In the genomic region with DNA sequence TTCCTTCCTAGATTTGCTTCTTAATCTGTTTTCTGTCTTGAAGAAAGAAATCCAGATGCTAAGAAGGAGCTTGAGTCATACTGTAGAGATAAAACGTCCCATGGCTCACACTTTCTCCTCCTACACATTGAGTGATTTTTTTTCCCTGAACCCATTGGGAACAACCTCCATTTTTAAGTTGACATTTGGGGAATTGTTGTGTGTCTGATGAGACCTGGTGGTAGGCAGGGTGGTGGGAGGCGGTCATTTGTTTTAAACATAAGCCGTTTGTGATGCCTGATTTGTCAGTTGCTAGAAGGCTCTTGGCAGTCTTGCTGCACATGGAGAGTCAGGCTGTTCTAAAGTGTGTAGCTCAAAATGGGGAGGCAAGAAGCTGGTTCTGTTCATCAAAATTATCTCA, we compare ENCODE assay signal across 21 mouse cellular contexts.
A peak's percentile ranks its signal among the peaks of the same experiment; 100 is the strongest.
DNase-seq lines count a peak whose midpoint lies in the region; ATAC-seq and TF ChIP-seq lines count a peak whose summit lies in the region.
"Had no signal": no experiment of that assay in that cellular context is flagged by ENCODE, and none has a peak within 500 bp of the region (broad histone marks: within the 10 kb centered on the region; RNA-seq: fewer than 3 reads in every experiment).

No protein-coding gene starts in this region.

- intact Hi-C loops in left cerebral cortex, postnatal 25 days (cut with DNase I), result no loop called here

- H3K27ac ChIP-seq in midbrain, postnatal 0 days (ENCODE audit: low read depth, low read length), result no peak overlapping the region
- H3K27ac ChIP-seq: hindbrain, embryonic 10.5 days; limb, embryonic 15.5 days; midbrain, embryonic 15.5 days had no signal

- no peaks in the 10 kb centered on the region for H3K9me3 ChIP-seq in midbrain, postnatal 0 days (ENCODE audit: low read length)
- H3K9me3 ChIP-seq: hindbrain, embryonic 10.5 days; limb, embryonic 15.5 days; megakaryocyte, embryonic 14.5 days; midbrain, embryonic 15.5 days had no signal

- H3K4me3 ChIP-seq in midbrain, postnatal 0 days (ENCODE audit: low read depth, low read length), result no peak overlapping the region
- H3K4me3 ChIP-seq: erythroblast, embryonic 14.5 days; hindbrain, embryonic 10.5 days; limb, embryonic 15.5 days; megakaryocyte, embryonic 14.5 days; midbrain, embryonic 15.5 days had no signal

- peak; percentile 74 for DNase-seq in right cerebral cortex, adult 18-20 months
- no peak for DNase-seq in right cerebral cortex, postnatal 14 days
- DNase-seq in layer of hippocampus, adult 9-10 months (ENCODE audit: low spot score), result peak; percentile 26
- DNase-seq in left cerebral cortex, postnatal 25 days (ENCODE audit: low spot score in 2 of 2), result peak; percentile 37 to 92
- no peak for DNase-seq in midbrain, postnatal 0 days (ENCODE audit: low spot score)
- DNase-seq in kidney, postnatal 25 days, result no peak
- DNase-seq in spleen, adult 18-20 months, result no peak
- DNase-seq: cerebellum, postnatal 25 days; heart, adult 18-20 months; kidney, adult 2 months; kidney, postnatal 4 days; lung, postnatal 10 days; thymus, adult 2 months had no signal

- no peak for ATAC-seq in midbrain, postnatal 0 days (ENCODE audit: low FRiP score)
- ATAC-seq: activated CD4-positive, CD25-positive, alpha-beta regulatory T cell, adult 4 months; forebrain, embryonic 14.5 days; midbrain, embryonic 15.5 days; Patski had no signal

- no peaks in the 10 kb centered on the region for H3K27me3 ChIP-seq in midbrain, postnatal 0 days (ENCODE audit: insufficient read depth, low read length)
- H3K27me3 ChIP-seq: limb, embryonic 15.5 days; megakaryocyte, embryonic 14.5 days; midbrain, embryonic 15.5 days; Patski had no signal

- no peak overlapping the region for H3K4me2 ChIP-seq in midbrain, postnatal 0 days (ENCODE audit: low read depth, low read length, poor library complexity, severe bottlenecking)
- H3K4me2 ChIP-seq: limb, embryonic 15.5 days; midbrain, embryonic 15.5 days had no signal

- H3K4me1 ChIP-seq in midbrain, postnatal 0 days (ENCODE audit: insufficient read depth, low read length), result no peaks in the 10 kb centered on the region
- H3K4me1 ChIP-seq: hindbrain, embryonic 10.5 days; limb, embryonic 15.5 days; megakaryocyte, embryonic 14.5 days; midbrain, embryonic 15.5 days had no signal

- 83% methylated on average over 3 of the region's 3 CpGs for WGBS in midbrain, postnatal 0 days

- H3K36me3 ChIP-seq in midbrain, postnatal 0 days (ENCODE audit: insufficient read depth, low read length), result no peaks in the 10 kb centered on the region
- H3K36me3 ChIP-seq: hindbrain, embryonic 10.5 days; limb, embryonic 15.5 days; midbrain, embryonic 15.5 days had no signal

- TF ChIP-seq CTCF in midbrain, postnatal 0 days (IDR thresholded peaks at IDR 0.05), result no peak

- H3K9ac ChIP-seq in midbrain, postnatal 0 days (replicated peaks; ENCODE audit: low read length, poor library complexity, severe bottlenecking), result no peak overlapping the region
- H3K9ac ChIP-seq: limb, embryonic 15.5 days; midbrain, embryonic 15.5 days had no signal

Comparison
In these comparisons a context has a peak if more than half of its experiments do, and no peak if none do; other contexts are left out.
1. DNase-seq: peak in right cerebral cortex, adult 18-20 months (single experiment), layer of hippocampus, adult 9-10 months (single experiment) and left cerebral cortex, postnatal 25 days (2 of 2); none in right cerebral cortex, postnatal 14 days (single experiment), midbrain, postnatal 0 days (single experiment), kidney, postnatal 25 days (0 of 2) and spleen, adult 18-20 months (0 of 2).